Mouse (Mus musculus): ENCODE results near the gene Zfp784.

DNA sequence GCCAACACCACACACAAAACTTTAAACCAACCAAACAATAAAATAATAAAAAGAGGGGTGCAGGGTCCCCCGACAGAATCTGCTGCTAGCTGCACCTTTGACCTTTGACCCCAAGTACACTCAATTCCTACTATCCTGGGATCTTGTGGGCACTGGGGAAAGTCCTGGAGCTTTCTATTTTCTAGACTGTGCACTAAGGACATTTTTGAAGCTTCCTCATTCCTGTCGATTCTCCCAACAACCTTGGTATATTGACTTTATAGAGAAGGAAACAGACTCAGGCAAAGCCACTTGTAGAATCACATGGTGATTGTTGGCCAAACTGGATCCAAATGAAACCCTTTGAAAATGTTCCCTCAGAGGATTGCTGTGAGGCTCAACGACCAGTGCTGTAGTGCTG lies 22.2 kb downstream of the Zfp784 start:
- TF ChIP-seq POLR2A (IDR thresholded peaks at IDR 0.05; ENCODE audit: borderline replicate concordance, control insufficient read depth, low read depth, low read length) (no peak), CTCF (IDR thresholded peaks at IDR 0.05; ENCODE audit: control insufficient read depth, insufficient read depth, low read length) (no peak)
